Mouse (Mus musculus) intestine, embryonic 15.5 days (tissue): ENCODE data around the gene Smpd2. TPM values are rescaled to one million over a fixed set of nuclear protein-coding genes. Genes with fewer than 3 reads are reported as not detected.

Experiments used
- ATAC-seq: fragments of 200-750 bp; cut with Nextera tagmentation; 2 replicates; pipeline ENCODE4 v1.8.0; 2017; ENCODE audit warnings: moderate TSS enrichment, moderate library complexity
- H3K27ac ChIP-seq: fragments of 300-500 bp; sonication (generic); 2 replicates; pipeline ENCODE4 v1.5.1; 2015; ENCODE audit warnings: mild to moderate bottlenecking, inconsistent platforms
- H3K27me3 ChIP-seq: fragments of 300-500 bp; sonication (generic); replicated peaks from 2 replicates; pipeline ENCODE4 v1.6.1; 2015; ENCODE audit warnings: inconsistent platforms
- H3K36me3 ChIP-seq: fragments of 300-500 bp; sonication (generic); 2 replicates; pipeline ENCODE4 v1.6.1; 2015; ENCODE audit warnings: inconsistent platforms
- H3K4me1 ChIP-seq: fragments of 300-500 bp; sonication (generic); replicated peaks from 2 replicates; pipeline ENCODE4 v1.6.1; 2015; ENCODE audit warnings: inconsistent platforms
- H3K4me2 ChIP-seq: fragments of 300-500 bp; sonication (generic); replicated peaks from 2 replicates; pipeline ENCODE4 v1.6.1; 2015; ENCODE audit warnings: mild to moderate bottlenecking, inconsistent platforms
- H3K4me3 ChIP-seq: fragments of 300-500 bp; sonication (generic); replicated peaks from 2 replicates; pipeline ENCODE4 v1.5.1; 2015; ENCODE audit warnings: inconsistent platforms
- H3K9ac ChIP-seq: fragments of 300-500 bp; sonication (generic); 2 replicates; pipeline ENCODE4 v1.6.1; 2015; ENCODE audit warnings: inconsistent platforms
- H3K9me3 ChIP-seq: fragments of 300-500 bp; sonication (generic); 2 replicates; pipeline ENCODE4 v1.6.1; 2016; ENCODE audit warnings: inconsistent platforms
- WGBS: fragments of 180-500 bp; shearing (Covaris S2); methylation state at CpG from one replicate; pipeline ENCODE4 v1.1.7; 2015; 5-methylcytosine and 5-hydroxymethylcytosine counted together
- polyA plus RNA-seq: library from polyadenylated mRNA; unstranded; fragments of >200 nt; fragmentation: Nextera tagmentation; extraction: Ambion mirVana; gene quantifications from 2 replicates; pipeline ENCODE4 v1.2.1, GENCODE M21; 2015

The Smpd2 gene
- polyA plus RNA-seq, 1 experiment from 2014 or later, result 50.2 TPM

DNA sequence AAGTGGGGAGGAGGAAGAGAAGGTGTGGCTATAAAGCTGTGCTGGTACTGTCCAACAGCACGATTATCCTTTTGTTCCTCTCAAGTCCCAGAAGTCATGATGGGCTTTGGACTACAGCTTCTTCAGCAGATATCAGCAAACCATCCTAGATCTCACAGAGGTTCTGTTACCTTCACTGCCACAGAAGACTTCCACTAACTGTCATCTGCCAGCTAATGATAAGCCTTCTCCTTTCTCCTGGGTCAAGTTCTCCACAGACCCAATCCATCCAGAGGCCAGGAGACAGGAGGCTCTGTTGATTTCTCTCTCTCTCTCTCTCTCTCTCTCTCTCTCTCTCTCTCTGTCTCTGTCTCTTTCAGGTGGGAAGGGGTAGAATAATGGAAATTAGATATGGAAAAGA lies 42.0 kb downstream of the Smpd2 start:
- H3K4me3 ChIP-seq, result no peak overlapping the region
- H3K4me1 ChIP-seq, result peaks cover 11% of the 10 kb centered on the region
- H3K9ac ChIP-seq, result no peak overlapping the region
- ATAC-seq, result no peak
- no peak overlapping the region for H3K27ac ChIP-seq
- no peaks in the 10 kb centered on the region for H3K27me3 ChIP-seq
- H3K4me2 ChIP-seq, result no peak overlapping the region
- WGBS, result 79% methylated on average over 1 of the region's 1 CpGs
- no peaks in the 10 kb centered on the region for H3K9me3 ChIP-seq
- no peaks in the 10 kb centered on the region for H3K36me3 ChIP-seq

Other genes with a start within 250 kb of the Smpd2 start
- gene Fig4, start 187.1 kb downstream of the Smpd2 start, polyA plus RNA-seq, result 16.9 and 20.2 TPM in 2 replicates
- 0.03 TPM in 1 of 2 replicates, not detected in the other for gene Ak9, start 186.4 kb downstream of the Smpd2 start, polyA plus RNA-seq
- gene Zbtb24, start 40.0 kb downstream of the Smpd2 start, polyA plus RNA-seq, result 13.3 and 14.3 TPM in 2 replicates
- 25.0 and 26.6 TPM in 2 replicates for gene Mical1, start 14.1 kb downstream of the Smpd2 start, polyA plus RNA-seq
- 0.57 and 0.63 TPM in 2 replicates for gene Ppil6, start 70 bp upstream of the Smpd2 start, polyA plus RNA-seq
- 166 and 185 TPM in 2 replicates for gene Cd164, start 29.0 kb upstream of the Smpd2 start, polyA plus RNA-seq
- gene Ccdc162, start 226.3 kb upstream of the Smpd2 start, polyA plus RNA-seq, result 0.93 and 0.95 TPM in 2 replicates